Mouse (Mus musculus) adrenal gland, adult 18-20 months (tissue): ENCODE results near the gene 3425401B19Rik. TPM values are rescaled to one million over a fixed set of nuclear protein-coding genes. Genes with fewer than 3 reads are reported as not detected.

Experiments
- DNase-seq, 2 experiments: peaks; one replicate each; pipeline ENCODE4 v3.0.0; 2021 to 2022; ENCODE audit warnings: low spot score in 2 of 2
- long read RNA-seq, 2 experiments: library from polyadenylated mRNA; stranded (forward); transcript quantifications; one replicate each; pipeline ENCODE4 v2.0.0; 2021
- total RNA-seq, 2 experiments: library from RNA; stranded (reverse); gene quantifications; 1 replicate in 1 of 2; 2 replicates in 1 of 2; pipeline ENCODE4 v1.2.3; 2021

The 3425401B19Rik gene
- under 1 TPM in 1 of 2 experiments, not detected in 1; 0.22 TPM for total RNA-seq
- long read RNA-seq, experiment 1: 0 reads
- long read RNA-seq, experiment 2, partial matches to known transcripts: 0 of 1 reads
- long read RNA-seq, experiment 2, other reads (novel, unspliced or antisense): 1 of 1 reads

- DNase-seq: no peak
Measured at GRCm38 (mm10) chr14:32685124-32685826, at the start of gene 3425401B19Rik. Gene 3425401B19Rik, minus strand, starts transcription at chr14:32685293.

GRCm38 (mm10) chr14:32732961-32733360, 47.9 kb upstream of the 3425401B19Rik start:
- DNase-seq: no peak

- DNase-seq: no peak
Measured at GRCm38 (mm10) chr14:32726864-32727263, 41.8 kb upstream of the 3425401B19Rik start.

- DNase-seq: no peak
Measured at GRCm38 (mm10) chr14:32721461-32721860, 36.4 kb upstream of the 3425401B19Rik start.

- DNase-seq: no peak
Measured at GRCm38 (mm10) chr14:32716763-32717439, 31.8 kb upstream of the 3425401B19Rik start.

GRCm38 (mm10) chr14:32715489-32715888, 30.4 kb upstream of the 3425401B19Rik start:
- no peak for DNase-seq

- no peak for DNase-seq
Measured at GRCm38 (mm10) chr14:32715076-32715475, 30.0 kb upstream of the 3425401B19Rik start.

- no peak for DNase-seq
Measured at GRCm38 (mm10) chr14:32709861-32710260, 24.8 kb upstream of the 3425401B19Rik start.

- DNase-seq: peak in 1 of 2 experiments; percentile 8
Measured at GRCm38 (mm10) chr14:32708756-32709155, 23.7 kb upstream of the 3425401B19Rik start.

- no peak for DNase-seq
Measured at GRCm38 (mm10) chr14:32707938-32708337, 22.8 kb upstream of the 3425401B19Rik start.

GRCm38 (mm10) chr14:32700972-32701371, 15.9 kb upstream of the 3425401B19Rik start:
- DNase-seq: no peak

GRCm38 (mm10) chr14:32698556-32698955, 13.5 kb upstream of the 3425401B19Rik start:
- no peak for DNase-seq

GRCm38 (mm10) chr14:32697774-32698173, 12.7 kb upstream of the 3425401B19Rik start:
- DNase-seq: peak in 1 of 2 experiments; percentile 14

- no peak for DNase-seq
Measured at GRCm38 (mm10) chr14:32696344-32696743, 11.3 kb upstream of the 3425401B19Rik start.

GRCm38 (mm10) chr14:32695906-32696305, 10.8 kb upstream of the 3425401B19Rik start:
- DNase-seq: no peak

GRCm38 (mm10) chr14:32684735-32685105, 373 bp downstream of the 3425401B19Rik start:
- DNase-seq: no peak

GRCm38 (mm10) chr14:32683982-32684734, 935 bp downstream of the 3425401B19Rik start:
- no peak for DNase-seq

GRCm38 (mm10) chr14:32683251-32683838, 1.7 kb downstream of the 3425401B19Rik start:
- DNase-seq: peak in 1 of 2 experiments; percentile 21

- DNase-seq: no peak
Measured at GRCm38 (mm10) chr14:32682536-32682935, 2.6 kb downstream of the 3425401B19Rik start.

GRCm38 (mm10) chr14:32681603-32682002, 3.5 kb downstream of the 3425401B19Rik start:
- no peak for DNase-seq

- DNase-seq: no peak
Measured at GRCm38 (mm10) chr14:32678565-32678964, 6.5 kb downstream of the 3425401B19Rik start.
